Mouse (Mus musculus): ENCODE results near the gene Galnt14. TPM values are rescaled to one million over a fixed set of nuclear protein-coding genes. Genes with fewer than 3 reads are reported as not detected.

The Galnt14 gene
- polyA plus RNA-seq, 1 experiment: 0.12 TPM

DNA sequence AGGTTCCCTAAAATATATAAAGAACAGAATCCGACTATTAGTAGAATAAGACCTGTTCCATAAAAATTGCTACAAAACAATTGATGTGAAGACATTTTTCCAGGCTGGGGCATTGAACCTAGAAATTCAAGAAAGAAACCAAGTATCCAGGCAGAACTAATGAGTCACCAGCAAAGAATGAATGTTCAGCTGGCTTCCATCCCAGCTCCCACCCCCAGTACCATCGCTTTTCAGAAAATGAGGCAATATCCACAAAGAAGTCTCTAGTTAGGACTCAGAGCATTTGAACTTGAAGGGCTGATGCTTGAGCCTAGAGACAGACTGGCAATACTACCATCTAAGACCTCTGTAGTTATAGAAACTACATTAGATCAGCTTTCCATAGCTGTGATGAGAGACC lies 118.2 kb downstream of the Galnt14 start:
- DNase-seq (ENCODE audit: low read depth, low spot score): no peak
- WGBS: 78% methylated on average over 2 of the region's 2 CpGs

DNA sequence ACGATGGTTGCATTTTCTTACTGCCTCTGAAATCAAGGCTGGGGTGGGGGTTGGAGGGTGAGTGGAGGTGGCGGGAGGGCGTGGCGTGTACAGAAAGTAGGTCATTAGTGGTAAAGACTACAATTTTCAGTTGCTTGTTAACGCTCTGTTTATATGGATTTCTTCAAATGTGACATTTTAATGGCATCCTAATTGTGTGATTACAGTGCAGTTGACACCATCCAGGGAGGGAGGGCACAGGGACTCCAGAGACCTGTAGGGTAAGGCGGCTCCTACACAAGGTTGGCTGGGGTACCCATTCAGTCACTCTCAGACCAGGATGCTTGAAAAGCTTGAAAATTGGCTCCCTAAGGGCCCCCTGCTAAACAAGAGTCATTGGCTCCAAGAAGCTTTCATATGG lies 122.7 kb downstream of the Galnt14 start:
- 26% methylated on average over 6 of the region's 6 CpGs for WGBS

DNA sequence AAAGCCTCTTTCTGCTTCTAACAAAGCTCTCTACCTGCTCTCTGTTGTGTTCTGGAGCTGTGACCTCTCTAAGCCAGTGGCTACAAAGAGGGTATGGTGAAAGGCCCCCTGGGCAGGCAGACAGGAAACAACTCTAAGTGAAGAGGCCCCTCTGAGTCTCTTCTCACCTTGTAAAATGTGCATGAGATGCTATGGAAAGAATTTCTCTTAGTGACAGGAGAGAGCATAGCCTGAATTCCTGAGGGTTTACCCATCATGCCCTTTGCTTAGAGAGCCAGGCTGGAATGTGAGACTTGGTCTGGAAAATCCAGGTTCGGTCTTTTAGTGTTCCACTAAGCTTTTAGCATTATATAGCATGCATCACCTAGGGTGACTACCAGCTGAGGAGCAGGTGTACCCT lies 136.1 kb downstream of the Galnt14 start:
- 40% methylated on average over 1 of the region's 1 CpGs for WGBS

More for the DNA sequence above, 122.7 kb downstream of the Galnt14 start:
- no peak for DNase-seq (ENCODE audit: low read depth, low spot score)

DNA sequence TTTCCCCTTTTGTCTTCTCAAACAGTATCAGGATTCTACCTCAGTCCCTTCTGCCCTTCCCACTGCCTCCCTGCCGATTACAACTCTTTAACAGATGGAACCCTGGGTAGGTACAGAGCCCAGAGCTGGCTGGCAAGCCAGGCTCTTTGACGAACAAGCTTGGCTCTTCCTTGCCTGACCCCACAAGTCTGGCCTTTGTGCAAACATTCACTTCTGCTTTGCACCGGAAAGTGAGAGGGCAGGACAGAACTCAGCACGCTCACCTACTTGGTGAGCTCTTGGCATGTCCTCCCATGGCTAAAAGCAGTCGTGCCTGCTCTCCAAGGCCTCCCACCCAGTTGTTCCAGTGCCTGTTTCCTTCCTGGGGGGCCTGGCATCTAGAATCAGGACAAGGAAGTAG lies 137.4 kb downstream of the Galnt14 start:
- 45% methylated on average over 5 of the region's 5 CpGs for WGBS
- no peak for DNase-seq (ENCODE audit: low read depth, low spot score)

More for the DNA sequence above, 136.1 kb downstream of the Galnt14 start:
- no peak for DNase-seq (ENCODE audit: low read depth, low spot score)

DNA sequence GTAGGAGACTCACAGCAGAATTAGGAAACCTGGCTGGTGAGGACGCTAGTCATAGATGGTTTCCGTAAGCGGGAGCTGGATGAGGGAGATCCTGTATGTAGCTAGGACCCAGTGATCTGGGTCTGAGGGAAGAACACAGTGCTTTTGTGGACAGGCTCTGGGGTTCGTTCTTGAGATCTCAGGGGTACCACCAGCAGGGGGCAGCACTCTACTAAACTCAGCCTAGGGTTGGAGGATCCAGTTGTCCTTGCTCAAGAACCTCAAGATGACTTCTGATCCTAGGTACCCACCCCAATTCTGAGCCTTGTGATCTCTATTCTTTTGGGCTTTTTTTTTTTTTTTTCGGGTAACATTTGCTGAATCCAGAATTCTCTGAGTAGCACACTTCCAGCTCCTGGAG lies 137.8 kb downstream of the Galnt14 start:
- WGBS: 68% methylated on average over 5 of the region's 5 CpGs
- DNase-seq (ENCODE audit: low read depth, low spot score): peak; percentile 7

DNA sequence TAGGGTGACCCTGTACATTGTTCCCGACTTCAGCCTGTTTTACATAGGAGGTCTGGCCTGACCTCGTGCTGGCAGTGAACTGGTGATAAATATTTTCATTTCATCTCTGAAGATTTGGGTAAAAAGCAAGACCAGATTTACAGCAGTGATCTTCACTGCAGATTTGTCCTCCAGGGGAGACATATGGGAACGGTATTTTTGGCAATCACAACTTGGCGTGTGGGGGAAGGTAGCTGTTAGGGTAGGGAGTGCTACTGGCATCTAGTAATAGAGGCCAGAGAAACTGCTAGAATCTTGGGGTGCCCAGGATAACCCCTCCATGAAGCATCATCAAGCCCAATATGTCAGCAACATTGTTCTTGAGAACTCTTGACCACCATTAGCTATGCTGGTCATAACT lies 138.3 kb downstream of the Galnt14 start:
- WGBS: 57% methylated on average over 4 of the region's 4 CpGs
- no peak for DNase-seq (ENCODE audit: low read depth, low spot score)

DNA sequence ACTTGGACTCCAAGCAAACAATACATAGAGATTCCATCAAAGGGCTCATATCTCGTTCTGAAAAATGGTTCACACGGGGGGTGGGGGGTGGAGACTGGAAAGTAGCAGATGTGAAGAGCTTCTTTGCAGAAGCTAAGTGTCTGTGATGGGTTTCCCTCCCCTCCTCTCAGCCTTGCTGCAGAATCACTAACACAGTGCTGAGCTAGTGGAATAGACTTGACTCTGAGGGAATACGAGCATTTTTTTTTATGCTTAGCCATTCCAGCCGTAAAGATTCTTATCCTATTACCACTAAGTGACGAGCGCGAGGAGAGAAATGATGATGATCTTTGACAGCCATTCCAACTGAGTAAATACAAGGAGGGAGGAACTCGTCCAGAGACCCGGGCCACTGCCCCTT lies 142.0 kb downstream of the Galnt14 start:
- WGBS: 35% methylated on average over 9 of the region's 9 CpGs
- DNase-seq (ENCODE audit: low read depth, low spot score): no peak

DNA sequence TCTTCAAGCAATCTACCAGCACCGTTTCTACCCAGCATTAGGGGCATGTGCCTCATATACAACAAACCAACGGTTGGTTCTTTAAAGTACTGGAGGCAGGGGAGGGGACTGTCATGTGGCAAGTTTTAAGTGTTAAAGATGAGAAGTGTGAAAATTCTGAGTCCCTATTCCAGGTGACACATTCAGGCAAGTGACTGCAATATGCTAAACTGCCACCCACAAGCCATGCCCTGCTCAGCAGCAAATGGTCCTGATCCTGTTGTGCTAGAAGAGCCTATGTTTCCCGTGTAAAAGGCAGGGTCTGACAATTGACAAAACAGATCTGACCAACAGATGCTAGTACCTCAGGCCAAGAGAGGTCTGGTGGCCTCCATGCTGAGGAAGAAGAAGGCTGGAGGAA lies 149.1 kb downstream of the Galnt14 start:
- 52% methylated on average over 3 of the region's 3 CpGs for WGBS
- DNase-seq (ENCODE audit: low read depth, low spot score): no peak

DNA sequence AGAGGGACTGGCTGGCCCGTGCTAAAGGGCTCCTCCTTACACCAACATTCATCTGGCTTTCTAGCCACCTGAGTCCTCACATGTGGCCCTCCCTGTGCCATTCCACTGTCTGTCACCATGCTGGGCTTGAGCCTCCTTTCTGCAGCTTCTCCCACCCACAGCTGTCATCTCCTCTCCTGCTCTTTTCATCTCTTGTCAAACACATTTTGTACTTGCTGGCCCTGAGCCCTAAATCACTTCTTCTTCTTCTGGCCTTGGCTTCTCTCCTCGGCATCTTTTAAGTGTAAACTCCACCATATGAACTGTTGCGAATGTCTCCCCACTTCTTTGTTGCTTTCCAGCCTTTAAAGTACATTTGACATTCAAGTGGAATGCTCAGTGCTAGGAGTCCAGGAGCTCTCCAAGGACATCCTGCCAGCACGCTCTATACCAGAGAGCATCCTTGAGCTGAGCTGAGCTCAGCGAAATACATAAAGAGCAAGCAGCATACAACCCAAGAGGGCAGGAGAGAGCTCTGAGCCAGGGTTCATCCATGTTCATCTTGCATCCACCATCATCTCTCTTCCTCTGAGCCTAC lies 150.0 kb downstream of the Galnt14 start:
- WGBS: 73% methylated on average over 5 of the region's 5 CpGs
- no peak for DNase-seq (ENCODE audit: low read depth, low spot score)

DNA sequence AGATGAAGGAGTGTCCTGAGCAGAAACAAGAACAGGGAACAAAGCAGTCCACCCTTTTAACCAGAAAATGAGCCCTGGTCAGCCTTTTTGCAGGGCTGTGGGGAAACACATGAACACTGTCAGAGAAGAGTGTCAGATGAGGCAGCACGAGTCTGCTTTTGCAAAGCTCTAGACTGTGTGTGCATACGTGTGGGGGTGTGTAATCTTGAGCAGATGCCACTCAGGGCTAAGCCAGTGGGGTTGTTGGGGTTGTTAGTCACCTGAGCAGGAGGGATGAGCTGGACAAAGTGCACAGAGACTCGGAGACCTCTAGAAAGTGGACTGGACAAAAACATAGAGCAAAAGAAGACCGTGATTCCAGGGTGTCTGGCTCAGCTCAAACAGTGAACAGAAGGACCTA lies 150.8 kb downstream of the Galnt14 start:
- no peak for DNase-seq (ENCODE audit: low read depth, low spot score)
- 55% methylated on average over 4 of the region's 4 CpGs for WGBS

DNA sequence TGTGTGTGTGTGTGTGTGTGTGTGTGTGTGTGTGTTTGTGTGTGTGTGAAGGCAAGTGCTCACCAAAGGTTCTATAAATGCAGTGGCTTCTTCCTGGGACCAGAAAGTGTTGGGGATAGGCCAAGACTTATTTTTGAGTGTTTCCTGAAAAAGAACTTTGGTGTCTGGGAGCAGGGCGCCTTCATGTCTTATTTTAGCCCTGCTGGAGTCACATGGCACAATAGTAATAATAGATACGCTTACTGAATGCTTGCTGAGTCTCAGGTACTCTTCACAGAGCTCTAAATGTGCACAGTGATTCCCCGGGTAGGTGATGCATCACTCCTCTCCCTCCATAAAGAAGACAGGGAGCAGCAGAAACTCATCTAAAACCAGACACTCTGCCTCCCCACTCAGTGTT lies 153.2 kb downstream of the Galnt14 start:
- no peak for DNase-seq (ENCODE audit: low read depth, low spot score)
- 81% methylated on average over 3 of the region's 3 CpGs for WGBS

DNA sequence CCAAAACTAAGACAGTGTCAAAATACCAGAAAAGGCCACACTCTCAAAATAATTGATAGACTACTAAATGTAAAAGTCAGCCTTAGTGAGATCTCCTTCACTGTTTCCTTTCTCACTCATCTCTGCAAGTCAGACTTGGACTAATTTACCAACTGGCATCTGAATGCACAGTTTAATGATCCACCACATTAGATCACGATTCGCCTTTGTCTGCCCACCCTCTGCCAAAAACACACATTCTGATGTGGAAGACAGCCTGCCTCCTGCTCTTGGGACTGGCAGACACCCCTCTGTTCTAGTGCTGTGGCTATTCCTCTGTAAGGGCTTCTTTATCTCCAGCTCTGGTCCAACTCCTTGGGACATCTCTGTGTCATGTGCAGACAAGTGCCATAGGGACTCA lies 153.8 kb downstream of the Galnt14 start:
- whole genome bisulfite sequencing: 82% methylated on average over 2 of the region's 2 CpGs
- DNase-seq (ENCODE audit: low read depth, low spot score): no peak

DNA sequence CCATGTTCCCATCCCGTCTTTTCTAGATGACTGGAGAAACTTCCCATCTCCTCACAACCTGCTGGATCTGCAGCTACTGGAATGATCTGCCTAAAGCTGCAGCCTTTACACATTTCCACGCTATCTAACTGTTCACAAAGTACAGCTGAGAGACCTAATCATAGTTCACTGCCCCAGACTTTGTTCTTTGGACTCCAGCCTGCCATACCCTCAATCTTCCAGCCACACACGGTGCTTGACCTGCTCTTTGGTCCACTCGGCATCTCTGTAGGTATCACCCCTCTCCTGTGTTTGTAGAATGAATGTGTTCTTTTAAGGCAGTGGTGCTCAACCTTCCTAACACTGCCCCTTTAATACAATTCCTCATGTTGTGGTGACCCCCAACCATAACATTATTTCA lies 155.6 kb downstream of the Galnt14 start:
- no peak for DNase-seq (ENCODE audit: low read depth, low spot score)
- 59% methylated on average over 4 of the region's 4 CpGs for WGBS

DNA sequence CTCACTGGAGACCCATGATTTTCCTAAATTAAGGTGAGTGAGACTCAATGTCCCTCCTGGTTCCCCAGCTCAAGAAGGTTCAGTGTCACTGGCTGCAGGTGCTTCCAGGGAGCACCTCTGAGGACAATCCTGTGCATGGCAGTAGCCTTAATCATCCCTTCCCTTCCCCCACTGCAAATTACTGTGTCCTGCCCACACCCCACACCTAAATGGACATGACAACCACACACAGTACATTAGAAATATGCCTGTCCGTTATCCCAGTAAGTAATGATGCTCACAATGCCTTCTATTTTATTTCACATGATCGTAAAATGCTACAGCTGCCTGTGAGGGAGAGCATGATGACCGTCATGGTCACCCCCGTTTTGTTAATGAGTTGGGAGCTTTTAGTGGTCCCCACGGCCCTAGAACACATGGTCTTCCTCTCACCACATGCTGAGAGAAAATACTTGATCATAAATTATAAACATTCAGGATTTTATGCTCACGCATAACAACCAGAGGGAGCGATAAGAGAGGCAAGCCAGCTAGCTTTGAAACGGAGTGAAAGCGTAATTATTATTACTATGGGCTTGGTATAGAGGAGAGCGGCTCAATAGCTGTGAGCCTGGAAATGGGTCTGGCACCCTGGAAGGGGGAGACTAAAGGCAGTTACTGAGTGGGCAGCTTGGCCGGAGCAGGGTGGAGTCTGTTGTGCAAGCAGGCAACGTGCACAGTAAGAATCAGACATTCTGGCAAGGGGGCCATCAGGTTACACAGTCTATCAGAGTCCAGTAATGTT lies 161.3 kb downstream of the Galnt14 start:
- 51% methylated on average over 12 of the region's 12 CpGs for WGBS
- no peak for DNase-seq (ENCODE audit: low read depth, low spot score)

DNA sequence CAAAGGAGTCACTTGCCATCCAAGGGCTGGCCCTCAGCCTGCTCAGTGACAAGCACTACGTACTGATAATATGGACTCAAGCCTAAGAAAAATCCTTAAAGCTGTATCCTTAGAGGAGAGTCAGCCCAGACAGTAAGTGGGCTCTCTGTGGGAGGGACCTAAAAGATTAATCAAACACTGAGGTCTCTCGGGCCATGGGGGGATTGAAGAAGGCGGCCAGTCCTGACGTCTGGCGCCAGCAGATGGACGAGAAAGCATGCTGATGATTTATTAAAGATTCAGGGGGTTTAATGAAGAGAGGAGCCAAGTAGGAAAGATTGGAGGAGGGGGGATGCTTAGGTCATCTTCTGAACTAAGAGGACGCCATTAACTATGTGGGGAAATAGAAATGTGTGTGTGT lies 162.1 kb downstream of the Galnt14 start:
- DNase-seq (ENCODE audit: low read depth, low spot score): no peak
- 67% methylated on average over 7 of the region's 7 CpGs for whole genome bisulfite sequencing

DNA sequence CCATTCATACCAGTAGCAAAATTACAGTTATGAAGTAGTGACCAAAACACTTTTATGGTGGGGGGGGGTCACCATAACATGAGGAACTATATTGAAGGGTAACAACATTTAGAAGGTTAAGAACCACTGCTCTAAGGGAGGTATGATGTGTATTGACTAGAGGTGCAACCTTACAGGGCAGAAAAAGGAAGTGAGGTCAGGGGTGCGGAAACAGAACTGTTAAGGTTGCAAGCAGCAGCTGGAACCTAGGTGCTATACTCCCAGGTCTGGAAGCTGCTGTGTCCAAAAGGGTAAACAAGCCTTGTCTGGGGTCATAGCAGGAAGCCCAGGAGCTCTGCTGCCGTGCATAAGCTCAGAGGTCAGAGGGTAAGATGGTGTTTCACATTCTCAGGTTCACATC lies 162.8 kb downstream of the Galnt14 start:
- WGBS: 55% methylated on average over 2 of the region's 2 CpGs
- no peak for DNase-seq (ENCODE audit: low read depth, low spot score)

DNA sequence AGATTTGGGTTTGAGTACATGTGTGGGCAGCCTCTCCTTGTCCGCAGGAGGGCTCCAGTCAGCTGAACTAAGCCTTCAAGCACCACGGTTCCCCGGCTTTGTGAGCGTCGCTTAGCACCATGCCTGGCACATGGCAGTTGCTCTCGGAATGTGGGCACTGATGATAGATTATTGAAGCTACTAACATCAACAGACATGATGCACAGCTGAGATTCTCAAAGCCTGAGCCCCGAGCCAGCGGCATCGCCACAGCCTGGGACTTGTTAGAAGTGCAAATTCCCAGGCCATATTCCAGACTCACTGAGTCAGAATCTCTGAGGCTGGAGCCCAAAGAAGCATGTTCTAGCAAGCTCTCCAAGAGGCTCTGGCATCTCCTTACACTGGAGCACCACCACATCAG lies 168.3 kb downstream of the Galnt14 start:
- WGBS: 90% methylated on average over 9 of the region's 9 CpGs
- DNase-seq (ENCODE audit: low read depth, low spot score): no peak

DNA sequence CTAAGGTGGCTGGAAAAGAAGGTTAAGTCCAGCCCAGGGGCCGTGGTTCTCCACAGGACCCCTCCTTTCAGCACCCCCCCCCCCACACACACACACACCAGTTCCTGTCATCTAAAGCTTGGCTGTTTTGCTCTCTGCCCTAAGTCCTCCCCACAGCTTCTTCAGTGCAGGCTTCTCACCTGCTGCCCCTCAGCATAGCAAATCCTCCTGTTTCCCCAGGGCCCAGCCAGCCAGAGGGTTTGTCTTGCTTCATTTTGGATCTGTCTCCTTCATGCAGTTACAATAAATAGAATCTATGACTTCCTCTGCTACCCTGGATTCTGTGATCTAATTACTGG lies 169.1 kb downstream of the Galnt14 start:
- no peak for DNase-seq (ENCODE audit: low read depth, low spot score)
- 19% methylated on average over 1 of the region's 1 CpGs for whole genome bisulfite sequencing

DNA sequence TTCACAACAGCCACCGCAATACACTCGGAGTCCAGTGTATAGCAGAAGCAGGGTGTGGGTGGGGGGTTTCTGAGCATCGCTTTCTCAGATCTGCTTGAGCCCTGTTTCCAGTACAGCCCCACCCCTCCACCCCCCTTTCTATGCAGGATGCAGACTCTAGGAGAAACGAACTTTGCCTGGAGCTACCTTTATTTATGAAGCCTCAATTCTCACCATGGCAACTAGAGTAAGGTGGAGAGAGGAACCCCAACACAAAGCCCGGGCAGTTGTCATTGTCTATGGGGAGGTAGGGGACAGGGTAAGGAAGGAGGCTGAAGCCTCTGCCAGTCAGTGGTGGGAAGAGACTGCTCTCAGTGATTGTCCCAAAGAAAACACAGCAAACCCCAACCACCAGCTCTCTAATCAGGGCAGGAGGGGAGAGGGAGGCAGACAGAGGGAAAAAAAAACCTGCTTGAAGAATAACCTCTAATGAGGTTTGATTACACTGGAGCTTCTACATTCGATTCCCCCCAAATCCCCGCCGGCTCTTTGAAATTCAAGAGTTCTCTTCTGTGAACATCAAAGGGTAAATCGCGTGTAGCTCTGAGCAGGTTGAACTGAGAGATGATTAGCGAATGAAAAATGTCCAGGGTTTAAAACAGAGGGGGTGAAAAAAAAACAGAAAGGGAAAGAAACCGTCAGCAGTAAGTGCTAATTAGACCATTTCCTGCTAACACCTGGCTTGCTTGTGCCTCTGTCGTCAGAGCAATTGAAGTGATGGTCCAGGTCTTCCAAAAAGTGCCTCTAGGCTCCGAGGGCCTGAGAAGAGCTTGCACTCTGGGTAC lies 169.6 kb downstream of the Galnt14 start:
- WGBS: 30% methylated on average over 14 of the region's 14 CpGs
- no peak for DNase-seq (ENCODE audit: low read depth, low spot score)

DNA sequence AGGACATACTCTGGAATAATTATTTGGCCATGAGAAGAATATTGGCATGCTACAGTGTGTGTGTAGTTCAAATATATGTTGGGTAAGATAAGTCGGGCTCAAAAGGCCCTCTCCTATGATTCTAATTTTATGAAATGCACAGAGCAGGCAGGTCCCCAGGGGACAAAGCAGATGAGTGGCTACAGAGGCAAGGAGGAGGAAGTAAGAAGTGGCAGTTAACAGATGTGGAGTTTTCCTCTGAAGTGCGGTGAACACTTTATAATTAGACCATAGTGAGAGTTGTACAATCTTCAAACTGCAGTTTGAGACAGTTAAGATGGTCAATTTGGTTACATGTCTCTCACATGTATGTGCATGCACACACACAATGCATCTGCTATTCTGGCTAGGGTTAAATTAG lies 178.4 kb downstream of the Galnt14 start:
- DNase-seq (ENCODE audit: low read depth, low spot score): no peak
- WGBS: 61% methylated on average over 2 of the region's 2 CpGs

DNA sequence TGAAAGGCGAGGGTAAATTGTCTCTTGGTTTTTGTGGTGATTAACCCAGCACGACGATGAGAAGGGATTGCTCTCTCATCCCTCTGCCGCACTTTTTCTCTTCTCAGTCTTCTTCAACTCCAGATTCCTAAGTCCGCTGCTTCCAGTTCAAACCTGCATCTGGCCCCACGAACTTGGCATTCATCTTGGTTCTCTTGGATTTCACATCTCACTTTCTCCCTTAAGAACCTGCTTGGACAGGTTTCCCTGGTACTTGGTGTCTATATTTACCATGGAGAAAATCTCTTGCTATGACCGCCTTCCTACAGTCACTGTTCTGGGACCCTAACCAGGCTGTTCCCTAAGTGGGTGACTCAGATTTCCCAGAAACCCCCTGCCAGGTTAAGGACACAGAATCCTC lies 188.1 kb downstream of the Galnt14 start:
- 89% methylated on average over 7 of the region's 7 CpGs for WGBS
- no peak for DNase-seq (ENCODE audit: low read depth, low spot score)
